Comparison of ENCODE assay signal across 8 mouse cellular contexts in the genomic region with DNA sequence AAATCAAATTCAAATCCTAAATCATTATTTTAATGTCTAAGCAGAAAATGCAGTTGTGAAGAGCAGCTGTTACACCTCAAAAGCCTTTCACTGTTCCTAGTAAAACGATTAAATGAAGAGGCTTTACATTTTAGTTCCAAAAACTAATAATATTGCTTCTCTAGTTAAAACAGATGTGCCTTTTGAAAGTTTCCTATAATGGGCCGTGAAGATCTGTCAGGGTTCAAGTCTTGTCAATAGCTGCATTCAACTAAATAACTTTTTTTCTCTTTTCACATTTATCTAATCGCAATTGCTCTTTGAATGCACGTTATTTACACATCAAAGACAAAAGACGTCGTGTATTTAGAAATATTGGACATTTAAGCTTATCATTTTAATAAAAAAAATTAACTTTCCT. TPM values are rescaled to one million over a fixed set of nuclear protein-coding genes. Genes with fewer than 3 reads are reported as not detected.
DNase-seq lines count a peak whose midpoint lies in the region; ATAC-seq and TF ChIP-seq lines count a peak whose summit lies in the region.

No protein-coding gene starts in this region.

- H3K36me3 ChIP-seq in liver, adult 2 months (ENCODE audit: control insufficient read depth, insufficient read depth, low read length) = no peaks in the 10 kb centered on the region
- H3K36me3 ChIP-seq in embryonic facial prominence, embryonic 14.5 days (ENCODE audit: control insufficient read depth, insufficient read depth, low read length) = no peaks in the 10 kb centered on the region
- no peaks in the 10 kb centered on the region for H3K36me3 ChIP-seq in intestine, embryonic 15.5 days
- no peaks in the 10 kb centered on the region for H3K36me3 ChIP-seq in midbrain, postnatal 0 days (ENCODE audit: insufficient read depth, low read length)

- peak overlapping the region; percentile 87; the same call in 1 of the 2 replicates for H3K4me3 ChIP-seq in liver, adult 2 months (ENCODE audit: insufficient read depth, low read depth, low read length)
- peak overlapping the region; percentile 99 for H3K4me3 ChIP-seq in embryonic facial prominence, embryonic 14.5 days (ENCODE audit: low read depth, low read length)
- no peak overlapping the region for H3K4me3 ChIP-seq in intestine, embryonic 15.5 days (replicated peaks)
- H3K4me3 ChIP-seq in midbrain, postnatal 0 days (ENCODE audit: low read depth, low read length) = peak overlapping the region; percentile 90

- H3K9me3 ChIP-seq in embryonic facial prominence, embryonic 14.5 days (ENCODE audit: control insufficient read depth, low read length) = no peaks in the 10 kb centered on the region
- no peaks in the 10 kb centered on the region for H3K9me3 ChIP-seq in intestine, embryonic 15.5 days
- no peaks in the 10 kb centered on the region for H3K9me3 ChIP-seq in midbrain, postnatal 0 days (ENCODE audit: low read length)

- DNase-seq in liver, adult 2 months (ENCODE audit: extremely low read depth, low read depth, low spot score) = no peak
- DNase-seq in liver = no peak
- peak; percentile 13 for DNase-seq in embryonic facial prominence, embryonic 14.5 days (ENCODE audit: low spot score)
- no peak for DNase-seq in midbrain, postnatal 0 days (ENCODE audit: low spot score)
- no peak for DNase-seq in B cell, adult 2 months
- no peak for DNase-seq in adrenal gland, postnatal 36 days
- no peak for DNase-seq in kidney, postnatal 36 days

- 22% methylated on average over 6 of the region's 6 CpGs for WGBS in liver, adult 2 months
- 14% methylated on average over 6 of the region's 6 CpGs for WGBS in embryonic facial prominence, embryonic 14.5 days
- 13% methylated on average over 6 of the region's 6 CpGs for WGBS in intestine, embryonic 15.5 days
- WGBS in midbrain, postnatal 0 days = 4% methylated on average over 6 of the region's 6 CpGs

- H3K4me1 ChIP-seq in liver, adult 2 months (ENCODE audit: control insufficient read depth, insufficient read depth, low read length) = peaks cover 5% of the 10 kb centered on the region
- 0 out of 2 replicates have a peak, but pooled peaks cover 6% of the 10 kb centered on the region for H3K4me1 ChIP-seq in embryonic facial prominence, embryonic 14.5 days (ENCODE audit: control insufficient read depth, insufficient read depth, low read length)
- peaks cover 5% of the 10 kb centered on the region; the same call in 1 of the 2 replicates for H3K4me1 ChIP-seq in intestine, embryonic 15.5 days (replicated peaks)
- H3K4me1 ChIP-seq in midbrain, postnatal 0 days (ENCODE audit: insufficient read depth, low read length) = 0 out of 2 replicates have a peak, but pooled peaks cover 7% of the 10 kb centered on the region

- no peak overlapping the region for H3K27ac ChIP-seq in liver, adult 2 months (replicated peaks; ENCODE audit: insufficient read depth, low read depth, low read length)
- H3K27ac ChIP-seq in embryonic facial prominence, embryonic 14.5 days (replicated peaks; ENCODE audit: low read depth, low read length) = peak overlapping the region; percentile 100
- no peak overlapping the region for H3K27ac ChIP-seq in intestine, embryonic 15.5 days
- H3K27ac ChIP-seq in midbrain, postnatal 0 days (ENCODE audit: low read depth, low read length) = peak overlapping the region; percentile 100; the same call in 1 of the 2 replicates

- no peak for TF ChIP-seq POLR2A in liver, adult 2 months (IDR thresholded peaks at IDR 0.05; ENCODE audit: extremely low read depth, insufficient read depth, low read length)

- no peaks in the 10 kb centered on the region for H3K27me3 ChIP-seq in liver, adult 2 months (ENCODE audit: control insufficient read depth, insufficient read depth, low read length)
- H3K27me3 ChIP-seq in embryonic facial prominence, embryonic 14.5 days (replicated peaks; ENCODE audit: control insufficient read depth, insufficient read depth, low read length) = no peaks in the 10 kb centered on the region
- no peaks in the 10 kb centered on the region for H3K27me3 ChIP-seq in intestine, embryonic 15.5 days (replicated peaks)
- H3K27me3 ChIP-seq in midbrain, postnatal 0 days (ENCODE audit: insufficient read depth, low read length) = no peaks in the 10 kb centered on the region

- H3K79me2 ChIP-seq in liver, adult 2 months (ENCODE audit: control insufficient read depth, insufficient read depth, low read length) = no peaks in the 10 kb centered on the region

- ATAC-seq in embryonic facial prominence, embryonic 14.5 days (ENCODE audit: low read depth) = no peak
- ATAC-seq in intestine, embryonic 15.5 days = no peak
- no peak for ATAC-seq in midbrain, postnatal 0 days (ENCODE audit: low FRiP score)

- no peak for TF ChIP-seq CTCF in liver, adult 2 months (IDR thresholded peaks at IDR 0.05; ENCODE audit: low read depth, low read length)
- TF ChIP-seq CTCF in midbrain, postnatal 0 days (IDR thresholded peaks at IDR 0.05) = no peak

- peak overlapping the region; percentile 60 for H3K4me2 ChIP-seq in embryonic facial prominence, embryonic 14.5 days (ENCODE audit: low read depth, low read length)
- peak overlapping the region; percentile 57 for H3K4me2 ChIP-seq in intestine, embryonic 15.5 days (replicated peaks)
- peak overlapping the region; percentile 67 for H3K4me2 ChIP-seq in midbrain, postnatal 0 days (ENCODE audit: low read depth, low read length, poor library complexity, severe bottlenecking)

- no peak overlapping the region for H3K9ac ChIP-seq in liver, adult 2 months (ENCODE audit: low read depth, low read length)
- H3K9ac ChIP-seq in embryonic facial prominence, embryonic 14.5 days (ENCODE audit: low read depth, low read length) = peak overlapping the region; percentile 100
- H3K9ac ChIP-seq in intestine, embryonic 15.5 days = no peak overlapping the region
- peak overlapping the region; percentile 100; the same call in 1 of the 2 replicates for H3K9ac ChIP-seq in midbrain, postnatal 0 days (replicated peaks; ENCODE audit: low read length, poor library complexity, severe bottlenecking)

RNA-seq across cellular contexts. Expression of a gene that starts 1.0 kb away (rescaled TPM):
- total RNA-seq in liver, adult 2 months (2014; rRNA removed) = 2.1 and 2.5 TPM in 2 replicates
- polyA plus RNA-seq in liver, adult 2 months (2012; rRNA removed) = 0.20 TPM in 2 replicates
- 1.4 and 2.3 TPM in 2 replicates for polyA plus RNA-seq in embryonic facial prominence, embryonic 14.5 days (2014; fragmentation: Nextera tagmentation; extraction: Ambion mirVana)
- polyA plus RNA-seq in intestine, embryonic 15.5 days (2015; fragmentation: Nextera tagmentation; extraction: Ambion mirVana) = 1.5 and 1.9 TPM in 2 replicates
- 6.8 and 8.9 TPM in 2 replicates for total RNA-seq in midbrain, postnatal 0 days (2014; rRNA removed)
- 4.8 and 5.9 TPM in 2 replicates for polyA plus RNA-seq in midbrain, postnatal 0 days (2015; fragmentation: Nextera tagmentation; extraction: Ambion mirVana)
- total RNA-seq in adrenal gland, postnatal 36 days (2021) = 1 to 10 TPM; 3.6 to 5.7 TPM

RNA-seq across cellular contexts. Expression of a gene that starts 1.3 kb away (rescaled TPM):
- total RNA-seq in liver, adult 2 months (2014; rRNA removed) = 4.8 and 8.1 TPM in 2 replicates
- 5.8 and 6.3 TPM in 2 replicates for polyA plus RNA-seq in liver, adult 2 months (2012; rRNA removed)
- 15.8 and 16.8 TPM in 2 replicates for polyA plus RNA-seq in embryonic facial prominence, embryonic 14.5 days (2014; fragmentation: Nextera tagmentation; extraction: Ambion mirVana)
- polyA plus RNA-seq in intestine, embryonic 15.5 days (2015; fragmentation: Nextera tagmentation; extraction: Ambion mirVana) = 10.1 and 11.0 TPM in 2 replicates
- 26.6 and 29.8 TPM in 2 replicates for total RNA-seq in midbrain, postnatal 0 days (2014; rRNA removed)
- 14.9 and 18.2 TPM in 2 replicates for polyA plus RNA-seq in midbrain, postnatal 0 days (2015; fragmentation: Nextera tagmentation; extraction: Ambion mirVana)
- 1 to 10 TPM; 4.3 to 6.8 TPM for total RNA-seq in adrenal gland, postnatal 36 days (2021)

RNA-seq across cellular contexts. Expression of a gene that starts 22.4 kb away (rescaled TPM):
- total RNA-seq in liver, adult 2 months (2014; rRNA removed) = 1.4 and 3.0 TPM in 2 replicates
- 0.52 and 0.72 TPM in 2 replicates for polyA plus RNA-seq in liver, adult 2 months (2012; rRNA removed)
- polyA plus RNA-seq in embryonic facial prominence, embryonic 14.5 days (2014; fragmentation: Nextera tagmentation; extraction: Ambion mirVana) = 7.1 and 7.3 TPM in 2 replicates
- 6.6 and 7.2 TPM in 2 replicates for polyA plus RNA-seq in intestine, embryonic 15.5 days (2015; fragmentation: Nextera tagmentation; extraction: Ambion mirVana)
- total RNA-seq in midbrain, postnatal 0 days (2014; rRNA removed) = 3.5 and 5.0 TPM in 2 replicates
- polyA plus RNA-seq in midbrain, postnatal 0 days (2015; fragmentation: Nextera tagmentation; extraction: Ambion mirVana) = 14.7 and 15.5 TPM in 2 replicates
- total RNA-seq in adrenal gland, postnatal 36 days (2021) = 1 to 10 TPM; 3.6 to 3.9 TPM

Comparison
In these comparisons a context has a peak if more than half of its experiments do, and no peak if none do; other contexts are left out.
1. H3K27ac ChIP-seq: peak in embryonic facial prominence, embryonic 14.5 days (single experiment) and midbrain, postnatal 0 days (single experiment); none in liver, adult 2 months (single experiment) and intestine, embryonic 15.5 days (single experiment).
2. H3K9ac ChIP-seq: peak in embryonic facial prominence, embryonic 14.5 days (single experiment) and midbrain, postnatal 0 days (single experiment); none in liver, adult 2 months (single experiment) and intestine, embryonic 15.5 days (single experiment).
3. Peak in every context shown above with its lines, with median percentiles within 50 percentile points of each other: H3K4me2 ChIP-seq.